Mouse (Mus musculus): ENCODE data around the gene Selenon.

DNA sequence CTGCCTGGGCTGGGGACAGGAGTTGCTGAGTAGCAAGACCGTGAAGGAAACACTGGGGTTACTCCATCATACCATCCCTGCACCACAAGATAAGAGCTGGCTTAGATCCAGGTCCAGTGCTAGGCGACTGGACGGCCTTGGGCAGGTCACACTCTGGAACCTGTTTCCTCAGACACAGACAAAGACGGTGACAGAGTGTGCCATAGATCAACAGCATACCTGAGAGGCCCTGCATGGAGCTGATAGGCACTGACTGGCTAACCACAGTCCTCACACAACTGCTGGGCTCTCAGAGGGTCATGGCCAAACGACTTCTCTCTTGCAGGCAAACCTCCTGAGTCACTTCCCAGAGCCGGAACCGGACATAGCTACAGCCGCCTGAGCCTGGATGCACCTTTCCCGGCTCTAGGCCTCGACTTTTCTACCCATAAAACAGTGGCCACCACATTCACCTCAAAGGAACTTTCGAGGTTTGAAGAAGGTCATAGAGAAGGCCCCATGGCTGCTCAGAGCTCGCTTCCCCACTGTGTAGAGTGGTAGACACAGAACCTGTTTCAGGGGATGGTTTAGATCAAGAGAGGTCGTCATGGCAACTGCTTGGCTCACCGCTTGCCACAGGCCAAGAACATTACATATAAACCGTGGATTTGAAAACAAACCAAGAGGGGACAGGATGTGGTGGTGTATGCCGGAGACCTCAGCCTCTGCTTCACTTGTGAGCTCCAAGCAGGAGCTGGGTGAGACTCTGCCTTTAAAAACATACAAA is 57.0 kb downstream of the Selenon start:
- TF ChIP-seq CTCF (IDR thresholded peaks at IDR 0.05; ENCODE audit: control insufficient read depth, insufficient read depth, insufficient replicate concordance, low read depth, low read length), result no peak
- no peak for TF ChIP-seq POLR2A (IDR thresholded peaks at IDR 0.05; ENCODE audit: control insufficient read depth, low read depth, low read length)

All from testis, adult 2 months (tissue).